In the genomic region with DNA sequence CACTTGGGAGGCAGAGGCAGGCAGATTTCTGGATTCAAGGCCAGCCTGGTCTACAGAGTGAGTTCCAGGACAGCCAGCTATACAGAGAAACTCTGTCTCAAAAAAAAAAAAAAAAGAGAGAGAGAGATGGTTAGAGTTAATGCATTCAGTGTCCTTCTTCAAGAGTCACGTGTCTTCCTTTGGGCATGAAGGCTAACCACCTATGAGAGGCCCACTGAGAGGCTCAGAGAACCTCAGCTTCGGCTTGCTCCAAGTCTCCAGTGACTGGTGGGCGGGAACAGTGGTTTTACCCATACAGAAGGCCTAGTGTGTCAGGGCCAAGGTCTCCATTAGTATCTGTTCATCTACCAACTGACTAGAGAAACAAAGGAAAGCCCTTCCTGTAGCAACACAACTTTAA, we compare ENCODE assay signal across 8 mouse cellular contexts. TPM values are rescaled to one million over a fixed set of nuclear protein-coding genes. Genes with fewer than 3 reads are reported as not detected.
DNase-seq lines count a peak whose midpoint lies in the region; ATAC-seq and TF ChIP-seq lines count a peak whose summit lies in the region.
"Had no signal": no experiment of that assay in that cellular context is flagged by ENCODE, and none has a peak within 500 bp of the region (broad histone marks: within the 10 kb centered on the region; RNA-seq: fewer than 3 reads in every experiment).

No protein-coding gene starts in this region.

- H3K27ac ChIP-seq in lung, embryonic 15.5 days, result peak overlapping the region; percentile 29; the same call in 1 of the 2 replicates
- no peak overlapping the region for H3K27ac ChIP-seq in forebrain, embryonic 14.5 days (ENCODE audit: low read depth, low read length)
- H3K27ac ChIP-seq in liver, embryonic 14.5 days, result no peak overlapping the region
- H3K27ac ChIP-seq in stomach, embryonic 14.5 days (ENCODE audit: low read length), result no peak overlapping the region

- peaks cover 22% of the 10 kb centered on the region for H3K4me1 ChIP-seq in lung, embryonic 15.5 days
- peaks cover 8% of the 10 kb centered on the region; the same call in 1 of the 2 replicates for H3K4me1 ChIP-seq in forebrain, embryonic 14.5 days (ENCODE audit: control insufficient read depth, insufficient read depth, low read length)
- H3K4me1 ChIP-seq in liver, embryonic 14.5 days (replicated peaks; ENCODE audit: control insufficient read depth in 2 of 2, insufficient read depth in 2 of 2, low read length in 1 of 2), result peaks cover 0 to 33% of the 10 kb centered on the region in 2 experiments; a peak in 2 of 4 replicates
- peaks cover 8% of the 10 kb centered on the region for H3K4me1 ChIP-seq in stomach, embryonic 14.5 days (ENCODE audit: control insufficient read depth, insufficient read depth, low read length)

- no peaks in the 10 kb centered on the region for H3K9me3 ChIP-seq in lung, embryonic 15.5 days
- H3K9me3 ChIP-seq in forebrain, embryonic 14.5 days (replicated peaks; ENCODE audit: control insufficient read depth, low read length), result no peaks in the 10 kb centered on the region
- no peaks in the 10 kb centered on the region for H3K9me3 ChIP-seq in liver, embryonic 14.5 days (ENCODE audit: control insufficient read depth, low read length)
- H3K9me3 ChIP-seq in stomach, embryonic 14.5 days (ENCODE audit: control insufficient read depth, low read depth, low read length), result no peaks in the 10 kb centered on the region

- no peak overlapping the region for H3K9ac ChIP-seq in lung, embryonic 15.5 days
- peak overlapping the region; percentile 64; the same call in 1 of the 2 replicates for H3K9ac ChIP-seq in forebrain, embryonic 14.5 days (ENCODE audit: low read length)
- H3K9ac ChIP-seq in liver, embryonic 14.5 days (replicated peaks), result no peak overlapping the region
- no peak overlapping the region for H3K9ac ChIP-seq in stomach, embryonic 14.5 days (replicated peaks; ENCODE audit: low read depth, low read length)

- no peak for TF ChIP-seq EP300 in liver, embryonic 14.5 days (IDR thresholded peaks at IDR 0.05; ENCODE audit: low read depth)

- DNase-seq in lung, postnatal 25 days (ENCODE audit: low spot score), result no peak
- no peak for DNase-seq in forebrain, embryonic 14.5 days (ENCODE audit: low spot score)
- DNase-seq in liver, embryonic 14.5 days (ENCODE audit: low read depth in 3 of 3, low spot score in 3 of 3), result no peak
- no peak for DNase-seq in right cerebral cortex, postnatal 25 days

- no peaks in the 10 kb centered on the region for H3K36me3 ChIP-seq in lung, embryonic 15.5 days
- no peaks in the 10 kb centered on the region for H3K36me3 ChIP-seq in forebrain, embryonic 14.5 days (ENCODE audit: control insufficient read depth, insufficient read depth, low read length)
- no peaks in the 10 kb centered on the region for H3K36me3 ChIP-seq in liver, embryonic 14.5 days (replicated peaks; ENCODE audit: control insufficient read depth, insufficient read depth, low read depth)
- no peaks in the 10 kb centered on the region for H3K36me3 ChIP-seq in stomach, embryonic 14.5 days (ENCODE audit: control insufficient read depth, insufficient read depth, low read length)

- peak; percentile 16; the same call in 1 of the 2 replicates for ATAC-seq in lung, embryonic 15.5 days (ENCODE audit: borderline replicate concordance, extremely low read depth, low FRiP score, low TSS enrichment)
- 0 out of 2 replicates have a peak, but pooled peaks have one; percentile 6 for ATAC-seq in forebrain, embryonic 14.5 days
- ATAC-seq in liver, embryonic 14.5 days (ENCODE audit: insufficient read depth), result peak; percentile 15; the same call in 1 of the 2 replicates
- no peak for ATAC-seq in stomach, embryonic 14.5 days (ENCODE audit: insufficient number of reproducible peaks, insufficient read depth, low FRiP score, low read depth)
- no peak for ATAC-seq in inflammation-experienced regulatory T-cells, adult 6 months

- no peak overlapping the region for H3K4me3 ChIP-seq in lung, embryonic 15.5 days
- no peak overlapping the region for H3K4me3 ChIP-seq in forebrain, embryonic 14.5 days (ENCODE audit: low read depth, low read length)
- no peak overlapping the region for H3K4me3 ChIP-seq in liver, embryonic 14.5 days (ENCODE audit: insufficient read depth in 1 of 2, low read depth in 2 of 2, low read length in 2 of 2)
- no peak overlapping the region for H3K4me3 ChIP-seq in stomach, embryonic 14.5 days (ENCODE audit: low read depth, low read length)
- H3K4me3 ChIP-seq: erythroblast, embryonic 14.5 days had no signal

- H3K27me3 ChIP-seq in lung, embryonic 15.5 days, result no peaks in the 10 kb centered on the region
- H3K27me3 ChIP-seq in forebrain, embryonic 14.5 days (replicated peaks; ENCODE audit: control insufficient read depth, insufficient read depth, low read length), result no peaks in the 10 kb centered on the region
- H3K27me3 ChIP-seq in liver, embryonic 14.5 days (ENCODE audit: control insufficient read depth, insufficient read depth, low read length), result no peaks in the 10 kb centered on the region
- no peaks in the 10 kb centered on the region for H3K27me3 ChIP-seq in stomach, embryonic 14.5 days (ENCODE audit: control insufficient read depth, insufficient read depth, low read length)

- peak overlapping the region; percentile 59 for H3K4me2 ChIP-seq in lung, embryonic 15.5 days
- peak overlapping the region; percentile 64 for H3K4me2 ChIP-seq in forebrain, embryonic 14.5 days (ENCODE audit: low read length)
- H3K4me2 ChIP-seq in liver, embryonic 14.5 days (ENCODE audit: low read depth), result peak overlapping the region; percentile 48; the same call in 1 of the 2 replicates
- H3K4me2 ChIP-seq in stomach, embryonic 14.5 days (replicated peaks; ENCODE audit: low read depth, low read length), result peak overlapping the region; percentile 39; the same call in 1 of the 2 replicates

- TF ChIP-seq CTCF in liver, embryonic 14.5 days (IDR thresholded peaks at IDR 0.05; ENCODE audit: low read depth), result no peak

- WGBS in lung, embryonic 15.5 days, result 74% methylated on average over 3 of the region's 3 CpGs
- WGBS in forebrain, embryonic 14.5 days, result 76% methylated on average over 3 of the region's 3 CpGs
- WGBS in liver, embryonic 14.5 days (ENCODE audit: insufficient replicate concordance), result 41% methylated on average over 3 of the region's 3 CpGs
- WGBS in stomach, embryonic 14.5 days, result 77% methylated on average over 3 of the region's 3 CpGs

RNA-seq across cellular contexts. Expression of a gene that starts 33.9 kb away (rescaled TPM):
- 0.66 and 0.74 TPM in 2 replicates for polyA plus RNA-seq in lung, embryonic 15.5 days (2015; fragmentation: Nextera tagmentation; extraction: Ambion mirVana)
- 0.39 and 0.61 TPM in 2 replicates for polyA plus RNA-seq in forebrain, embryonic 14.5 days (2014; fragmentation: Nextera tagmentation; extraction: Ambion mirVana)
- 13.8 and 15.0 TPM in 2 replicates for polyA plus RNA-seq in liver, embryonic 14.5 days (2012; rRNA removed)
- polyA plus RNA-seq in liver, embryonic 14.5 days (2014; fragmentation: Nextera tagmentation; extraction: Ambion mirVana), result 15.5 and 18.9 TPM in 2 replicates
- 0.71 TPM in 1 of 2 replicates, not detected in the other for polyA plus RNA-seq in stomach, embryonic 14.5 days (2014; fragmentation: Nextera tagmentation; extraction: Ambion mirVana)
- polyA plus RNA-seq in inflammation-experienced regulatory T-cells, adult 6 months (2017; shearing (Covaris generic)), result under 1 TPM in 1 of 3 experiments, not detected in 2; 0.30 TPM
- polyA plus RNA-seq: erythroblast, embryonic 14.5 days had no signal

RNA-seq across cellular contexts. Expression of a gene that starts 37.1 kb away (rescaled TPM):
- polyA plus RNA-seq in lung, embryonic 15.5 days (2015; fragmentation: Nextera tagmentation; extraction: Ambion mirVana), result 10.3 and 10.8 TPM in 2 replicates
- 0.17 and 0.51 TPM in 2 replicates for polyA plus RNA-seq in forebrain, embryonic 14.5 days (2014; fragmentation: Nextera tagmentation; extraction: Ambion mirVana)
- 23.2 and 28.6 TPM in 2 replicates for polyA plus RNA-seq in liver, embryonic 14.5 days (2012; rRNA removed)
- 23.4 and 24.5 TPM in 2 replicates for polyA plus RNA-seq in liver, embryonic 14.5 days (2014; fragmentation: Nextera tagmentation; extraction: Ambion mirVana)
- 5.4 and 5.7 TPM in 2 replicates for polyA plus RNA-seq in stomach, embryonic 14.5 days (2014; fragmentation: Nextera tagmentation; extraction: Ambion mirVana)
- 10 to 100 TPM in 1 of 3 experiments, 1 to 10 TPM in 1, under 1 TPM in 1; 0.95 to 10.3 (median 2.3) TPM for polyA plus RNA-seq in inflammation-experienced regulatory T-cells, adult 6 months (2017; shearing (Covaris generic))

RNA-seq across cellular contexts. Expression of a gene that starts 52.2 kb away (rescaled TPM):
- polyA plus RNA-seq in lung, embryonic 15.5 days (2015; fragmentation: Nextera tagmentation; extraction: Ambion mirVana), result not detected in 2 replicates
- polyA plus RNA-seq in forebrain, embryonic 14.5 days (2014; fragmentation: Nextera tagmentation; extraction: Ambion mirVana), result not detected in 2 replicates
- not detected in 2 replicates for polyA plus RNA-seq in liver, embryonic 14.5 days (2012; rRNA removed)
- not detected in 2 replicates for polyA plus RNA-seq in liver, embryonic 14.5 days (2014; fragmentation: Nextera tagmentation; extraction: Ambion mirVana)
- not detected in 2 replicates for polyA plus RNA-seq in stomach, embryonic 14.5 days (2014; fragmentation: Nextera tagmentation; extraction: Ambion mirVana)
- polyA plus RNA-seq in inflammation-experienced regulatory T-cells, adult 6 months (2017; shearing (Covaris generic)), result not detected

RNA-seq across cellular contexts. Expression of a gene that starts 52.3 kb away (rescaled TPM):
- 120 and 130 TPM in 2 replicates for polyA plus RNA-seq in lung, embryonic 15.5 days (2015; fragmentation: Nextera tagmentation; extraction: Ambion mirVana)
- 107 and 126 TPM in 2 replicates for polyA plus RNA-seq in forebrain, embryonic 14.5 days (2014; fragmentation: Nextera tagmentation; extraction: Ambion mirVana)
- 124 and 227 TPM in 2 replicates for polyA plus RNA-seq in liver, embryonic 14.5 days (2012; rRNA removed)
- polyA plus RNA-seq in liver, embryonic 14.5 days (2014; fragmentation: Nextera tagmentation; extraction: Ambion mirVana), result 351 and 369 TPM in 2 replicates
- 135 and 147 TPM in 2 replicates for polyA plus RNA-seq in stomach, embryonic 14.5 days (2014; fragmentation: Nextera tagmentation; extraction: Ambion mirVana)
- polyA plus RNA-seq in inflammation-experienced regulatory T-cells, adult 6 months (2017; shearing (Covaris generic)), result 100 to 1,000 TPM; 213 to 395 (median 300) TPM

RNA-seq across cellular contexts. Expression of a gene that starts 53.4 kb away (rescaled TPM):
- polyA plus RNA-seq in lung, embryonic 15.5 days (2015; fragmentation: Nextera tagmentation; extraction: Ambion mirVana), result 91.7 and 93.7 TPM in 2 replicates
- polyA plus RNA-seq in forebrain, embryonic 14.5 days (2014; fragmentation: Nextera tagmentation; extraction: Ambion mirVana), result 124 and 129 TPM in 2 replicates
- polyA plus RNA-seq in liver, embryonic 14.5 days (2012; rRNA removed), result 12.4 and 15.2 TPM in 2 replicates
- polyA plus RNA-seq in liver, embryonic 14.5 days (2014; fragmentation: Nextera tagmentation; extraction: Ambion mirVana), result 23.7 and 29.9 TPM in 2 replicates
- polyA plus RNA-seq in stomach, embryonic 14.5 days (2014; fragmentation: Nextera tagmentation; extraction: Ambion mirVana), result 92.3 and 93.6 TPM in 2 replicates
- polyA plus RNA-seq in inflammation-experienced regulatory T-cells, adult 6 months (2017; shearing (Covaris generic)), result 10 to 100 TPM; 43.1 to 93.7 (median 71.8) TPM

Comparison
In these comparisons a context has a peak if more than half of its experiments do, and no peak if none do; other contexts are left out.
1. ATAC-seq: peak in lung, embryonic 15.5 days (single experiment), forebrain, embryonic 14.5 days (single experiment) and liver, embryonic 14.5 days (single experiment); none in stomach, embryonic 14.5 days (single experiment) and inflammation-experienced regulatory T-cells, adult 6 months (single experiment).
2. Peak in every context shown above with its lines, with median percentiles within 50 percentile points of each other: H3K4me2 ChIP-seq.